Mouse (Mus musculus) spleen, adult 18-20 months (tissue): ENCODE results near the gene Actn2.

ENCODE experiments used
- DNase-seq, 2 experiments: peaks; one replicate each; pipeline ENCODE4 v3.0.0; 2022; ENCODE audit warnings: mixed read lengths in 2 of 2

The Actn2 gene

DNA sequence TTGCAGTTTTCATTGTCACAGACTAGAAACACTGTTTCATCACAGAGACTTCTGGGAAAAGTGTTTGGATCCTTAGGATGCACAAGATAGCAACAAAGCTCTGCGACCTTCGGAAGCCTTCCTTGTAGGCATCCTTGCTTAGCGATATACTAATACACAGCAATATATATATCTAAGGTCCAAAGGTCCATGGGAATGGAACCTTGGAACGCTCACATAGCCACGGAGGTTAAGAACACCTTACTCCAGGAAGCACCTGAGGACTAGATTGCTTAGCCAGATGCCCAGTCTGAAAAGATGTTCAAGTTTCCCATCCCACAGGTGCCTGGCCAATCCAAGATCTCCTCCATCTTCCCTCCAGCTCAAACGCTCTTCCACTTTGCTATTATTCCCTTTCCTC lies 26.4 kb downstream of the Actn2 start:
- no peak for DNase-seq

DNA sequence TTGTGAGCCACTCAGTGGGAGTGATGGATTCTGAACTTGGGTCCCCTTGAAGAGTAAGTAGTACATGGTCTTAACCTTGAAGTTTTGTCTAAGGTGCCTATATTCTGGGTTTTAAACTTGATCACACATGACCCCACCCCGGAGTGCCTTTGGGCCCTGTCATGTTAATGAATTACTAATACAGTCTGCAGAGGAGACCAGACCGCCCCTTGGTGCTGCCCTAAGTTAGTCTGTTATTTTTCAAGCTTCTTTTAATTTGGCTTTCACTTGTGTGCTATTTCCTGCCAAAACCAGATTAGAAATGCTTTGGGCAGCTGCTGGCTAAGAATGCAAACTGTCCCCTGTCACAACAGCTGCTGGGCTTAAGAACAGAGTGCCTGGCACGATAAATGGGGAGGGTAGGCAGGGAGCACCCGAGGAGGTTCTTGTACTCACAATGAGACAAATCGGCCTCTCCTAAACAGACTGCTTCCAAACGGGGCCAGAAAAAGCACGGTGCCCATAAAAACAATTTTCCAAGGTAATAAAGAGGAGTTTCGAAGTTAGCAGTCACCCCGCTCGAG lies 28.5 kb downstream of the Actn2 start:
- no peak for DNase-seq

DNA sequence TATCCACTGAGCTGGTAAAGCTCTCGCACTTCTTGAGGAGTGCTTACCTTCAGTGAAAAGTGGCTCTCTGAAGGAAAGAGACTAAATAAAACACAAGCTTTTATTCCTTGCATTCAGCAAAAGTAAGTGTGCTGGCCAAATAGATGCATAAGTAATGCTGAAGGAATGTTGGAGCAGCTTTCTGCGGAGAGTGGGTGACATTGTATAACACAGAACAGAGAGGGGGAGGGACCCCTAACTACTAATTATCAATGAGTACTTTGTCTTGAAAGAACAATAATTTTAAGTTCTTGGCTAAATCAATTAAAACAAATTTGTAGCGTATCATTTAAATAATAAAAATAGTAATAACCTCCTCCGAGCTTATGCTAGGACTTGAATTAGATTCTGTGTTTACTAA lies 29.2 kb downstream of the Actn2 start:
- DNase-seq: no peak

DNA sequence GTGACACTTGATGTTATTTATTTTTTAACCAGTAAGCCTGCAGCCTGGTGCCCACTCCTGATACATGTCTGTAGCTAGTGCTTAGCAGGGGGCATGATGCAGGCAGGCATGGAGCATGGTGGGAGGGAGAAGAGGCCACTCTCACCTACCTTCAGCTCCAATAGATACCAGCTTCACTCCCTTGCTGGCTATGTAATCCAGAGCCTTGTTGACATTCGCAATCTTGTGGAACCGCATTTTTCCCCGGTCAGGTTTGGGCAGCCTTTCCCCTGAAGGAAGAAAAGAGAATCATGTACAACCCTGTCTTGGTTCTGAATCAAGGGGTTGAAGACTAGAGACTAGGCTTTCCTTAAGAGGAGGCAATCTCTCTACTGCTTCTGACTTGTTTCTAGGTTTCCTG lies 31.1 kb downstream of the Actn2 start:
- no peak for DNase-seq

DNA sequence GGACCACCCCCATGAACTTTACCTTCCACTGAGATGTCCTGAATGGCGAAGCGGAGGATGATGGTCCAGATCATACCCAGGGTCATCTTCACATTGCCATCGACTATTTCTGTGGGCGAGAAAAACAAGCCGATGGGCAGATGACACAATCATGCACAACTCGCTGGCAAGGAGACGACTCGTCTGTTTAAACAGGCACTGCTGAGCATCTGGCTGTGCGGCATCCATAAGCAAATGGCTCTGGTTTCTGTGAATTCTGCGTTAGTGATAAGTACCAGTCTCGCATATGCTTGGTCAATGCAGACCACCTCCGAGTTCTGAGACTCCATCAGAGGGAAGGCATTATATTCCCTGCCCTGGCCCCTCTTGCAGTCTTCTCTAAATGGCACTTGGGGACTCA lies 31.7 kb downstream of the Actn2 start:
- no peak for DNase-seq

DNA sequence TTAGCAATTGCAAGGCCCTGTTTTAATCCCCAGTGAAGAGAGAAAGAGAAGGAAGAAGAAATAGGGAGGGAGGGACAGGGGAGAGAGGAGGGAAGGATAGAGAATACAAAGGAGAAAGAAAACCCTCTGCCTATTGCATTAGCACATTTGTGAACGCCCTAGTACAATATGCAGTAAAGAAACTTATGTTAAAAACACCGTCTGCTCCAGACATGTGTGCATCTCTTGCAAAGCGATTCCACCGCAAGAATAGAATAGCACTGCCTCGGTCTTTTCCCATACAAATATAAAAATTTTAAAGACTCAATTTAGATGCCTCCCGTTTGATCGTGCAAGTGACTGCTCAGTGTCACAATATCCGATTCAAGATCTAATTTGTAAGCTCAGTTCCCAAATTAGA lies 32.1 kb downstream of the Actn2 start:
- DNase-seq: no peak

DNA sequence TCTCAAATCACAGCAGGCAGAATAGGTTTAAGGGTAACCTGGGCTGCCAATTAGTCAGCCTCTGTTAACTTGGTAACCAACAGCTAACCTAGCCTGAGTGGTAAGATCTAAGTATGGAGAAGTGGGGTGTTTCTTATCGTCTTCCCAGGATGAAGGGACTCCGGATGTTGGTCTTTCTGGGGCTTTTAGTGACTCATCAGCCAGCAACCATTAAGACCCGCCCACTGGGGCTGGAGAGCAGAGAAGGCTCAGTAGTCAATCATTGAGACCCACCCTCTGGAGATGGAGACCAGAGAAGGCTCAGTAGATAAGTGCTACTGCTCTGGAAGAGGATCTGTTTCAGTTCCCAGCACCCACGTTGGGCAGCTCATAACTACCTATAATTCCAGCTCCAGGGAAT lies 33.3 kb downstream of the Actn2 start:
- no peak for DNase-seq

DNA sequence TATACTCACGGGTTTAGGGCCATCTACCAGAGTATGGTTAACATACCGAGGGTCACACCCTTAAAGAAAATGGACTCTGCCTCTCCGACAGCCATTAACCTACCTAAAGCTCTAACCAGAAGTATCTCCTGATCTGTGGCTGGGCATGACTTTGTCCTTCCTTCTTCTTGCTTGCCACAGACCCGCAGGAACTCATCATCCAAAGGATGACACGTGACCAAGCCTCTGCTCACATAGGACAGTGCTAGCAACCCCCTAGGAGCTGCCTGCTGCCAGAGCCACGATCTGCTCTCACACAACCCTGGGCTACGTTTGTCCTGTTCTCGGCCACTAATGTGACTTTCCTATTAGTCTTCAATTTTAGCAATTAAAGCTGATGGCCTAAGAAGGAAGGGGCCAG lies 35.0 kb downstream of the Actn2 start:
- DNase-seq: no peak

DNA sequence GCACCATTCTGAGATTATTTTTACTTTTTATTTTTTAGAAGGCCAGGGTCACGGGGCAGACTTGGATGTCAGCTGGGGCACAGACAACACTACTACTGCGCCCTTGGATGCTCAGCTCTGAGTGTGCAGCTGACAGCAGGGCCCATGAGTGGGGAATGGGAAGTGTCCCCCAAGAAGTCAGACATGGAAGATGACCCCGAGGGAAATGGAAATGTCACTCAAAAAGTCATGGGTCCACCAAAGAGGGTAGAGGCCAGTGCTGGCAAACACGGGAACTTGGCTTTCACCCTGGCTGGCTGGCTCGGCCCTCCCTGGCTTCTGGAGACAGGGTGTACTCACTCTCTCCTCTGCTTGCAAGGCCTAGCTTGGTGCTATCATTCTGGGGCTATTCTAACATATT lies 35.6 kb downstream of the Actn2 start:
- DNase-seq: no peak

DNA sequence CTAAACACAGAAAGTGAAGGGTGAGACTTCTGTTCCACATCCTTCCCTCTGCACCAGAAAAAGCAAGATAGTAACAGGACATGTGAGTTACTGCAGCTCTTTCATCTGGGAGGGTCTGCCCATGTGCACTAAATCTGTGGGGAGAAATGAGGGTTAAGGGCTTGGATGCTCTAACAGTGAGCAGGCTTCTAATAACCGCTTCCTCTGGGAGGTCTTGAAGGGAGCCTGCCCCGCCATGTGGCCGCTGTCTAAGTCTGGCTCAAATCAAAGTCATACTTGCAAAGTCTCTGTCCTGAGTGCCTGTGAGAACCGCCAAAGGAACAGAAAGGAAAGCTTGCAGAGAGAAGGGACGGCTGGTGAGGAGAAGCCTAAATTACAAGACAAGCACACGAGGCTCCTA lies 42.8 kb downstream of the Actn2 start:
- no peak for DNase-seq

DNA sequence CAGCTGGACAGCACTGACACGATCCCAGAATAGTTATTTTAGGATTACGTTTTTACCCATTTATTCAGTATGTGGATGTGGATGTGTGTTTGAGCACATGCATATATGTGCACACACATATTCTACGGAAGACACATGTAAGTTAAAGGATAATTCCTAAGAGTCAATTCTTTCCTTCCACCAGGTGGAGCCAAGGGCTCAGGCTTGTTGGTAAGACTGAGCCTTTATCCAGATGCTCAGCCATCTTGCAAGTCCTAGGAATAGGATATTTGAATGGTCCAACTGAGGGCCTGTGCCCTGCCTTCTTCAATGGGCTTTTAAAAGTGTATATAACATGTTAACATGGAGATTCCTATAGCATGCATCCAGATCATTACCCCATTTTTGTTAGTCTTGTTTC lies 43.9 kb downstream of the Actn2 start:
- DNase-seq: no peak

DNA sequence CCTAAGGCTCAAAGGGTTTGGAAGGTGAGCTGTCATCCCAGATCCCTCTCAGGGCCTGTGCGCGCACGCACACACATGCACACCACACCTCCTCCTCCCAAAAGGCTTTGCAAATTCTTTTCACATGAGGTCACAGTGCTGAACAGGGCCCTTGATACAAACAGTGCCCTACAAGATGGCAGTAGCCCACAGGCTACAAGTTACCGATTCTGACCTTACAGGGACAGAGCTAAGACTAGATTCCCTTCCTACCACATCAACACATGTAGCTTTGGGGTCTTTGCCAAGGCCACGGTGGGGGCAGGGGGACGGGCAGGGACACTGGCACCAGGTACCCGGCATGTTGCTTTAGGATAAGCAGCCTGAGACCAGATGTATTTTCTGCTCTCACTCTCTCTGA lies 46.8 kb downstream of the Actn2 start:
- no peak for DNase-seq

DNA sequence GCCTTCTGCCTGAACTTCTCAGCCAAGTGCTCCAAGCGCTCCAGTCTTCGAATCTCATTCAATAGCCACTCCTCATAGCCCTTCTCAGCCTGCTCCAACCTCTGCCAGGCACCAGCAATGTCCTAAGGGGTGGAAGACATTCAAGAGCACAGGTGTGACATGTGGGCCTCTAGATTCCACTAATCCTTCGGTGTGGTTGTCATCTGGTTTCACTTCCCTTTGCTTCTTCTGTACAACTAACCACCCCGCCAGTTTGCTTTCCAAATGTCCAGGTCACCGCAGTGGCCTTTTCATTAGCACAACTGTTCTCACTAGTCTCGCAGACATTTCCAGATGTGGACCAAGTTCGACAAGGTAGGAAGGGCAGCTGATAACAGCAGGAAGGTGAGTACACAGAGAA lies 49.9 kb downstream of the Actn2 start:
- DNase-seq: no peak

DNA sequence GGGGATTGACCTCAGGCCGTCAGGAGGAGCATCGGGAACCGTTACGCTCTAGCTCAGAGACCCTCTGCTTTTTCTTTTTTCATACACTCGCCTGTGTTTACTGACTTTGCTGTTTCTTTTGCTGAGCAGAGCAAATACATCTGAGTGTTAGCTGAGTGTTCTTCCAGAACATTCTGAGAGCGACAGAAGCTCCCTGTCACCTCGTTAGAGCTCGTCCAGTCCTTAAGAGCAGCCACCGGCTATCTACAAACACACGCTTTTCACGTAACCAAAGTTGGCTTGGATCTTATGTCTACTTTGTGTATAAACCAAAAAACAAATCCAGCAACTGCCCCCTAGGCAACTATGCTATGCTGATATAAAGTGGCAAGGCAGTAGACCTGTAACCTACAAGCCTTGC lies 56.0 kb downstream of the Actn2 start:
- no peak for DNase-seq

DNA sequence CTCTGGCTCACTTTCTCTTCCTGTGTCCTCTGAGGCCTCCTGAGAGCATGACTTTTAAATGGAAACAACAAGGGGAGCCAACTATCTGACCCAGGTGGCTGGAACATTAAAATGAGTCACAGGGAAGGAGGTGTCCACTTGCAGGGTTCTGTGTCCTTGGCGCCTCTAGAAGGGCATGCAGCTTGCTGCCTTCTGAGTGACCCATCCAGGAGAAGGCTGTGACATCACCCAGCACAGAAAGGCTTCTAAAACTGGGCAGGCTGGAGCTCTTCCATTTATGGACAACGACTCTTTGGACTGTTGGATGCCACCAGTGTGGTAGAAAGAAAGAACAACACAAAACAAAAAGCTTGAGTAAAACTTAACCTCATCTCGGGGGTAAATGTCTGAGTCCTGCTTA lies 56.7 kb downstream of the Actn2 start:
- no peak for DNase-seq

DNA sequence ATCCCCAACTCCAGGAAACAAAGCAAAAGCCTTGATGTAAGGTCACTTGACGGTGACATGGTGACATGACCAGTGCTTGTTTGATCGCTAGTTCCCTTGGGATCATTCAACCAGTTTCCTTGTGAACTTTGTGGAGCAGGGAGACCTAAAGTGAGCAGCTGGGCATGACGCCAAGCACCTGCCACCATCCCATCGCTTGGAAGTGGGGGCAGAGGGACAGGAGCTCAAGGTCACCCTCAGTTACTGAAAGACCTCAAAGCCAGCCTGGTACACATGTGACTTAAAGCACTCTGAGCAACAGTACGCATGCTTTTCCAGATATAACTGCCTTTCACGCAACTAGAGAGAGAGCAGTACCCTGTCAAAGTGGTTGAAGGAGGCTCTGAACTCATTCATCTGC lies 65.8 kb downstream of the Actn2 start:
- no peak for DNase-seq

DNA sequence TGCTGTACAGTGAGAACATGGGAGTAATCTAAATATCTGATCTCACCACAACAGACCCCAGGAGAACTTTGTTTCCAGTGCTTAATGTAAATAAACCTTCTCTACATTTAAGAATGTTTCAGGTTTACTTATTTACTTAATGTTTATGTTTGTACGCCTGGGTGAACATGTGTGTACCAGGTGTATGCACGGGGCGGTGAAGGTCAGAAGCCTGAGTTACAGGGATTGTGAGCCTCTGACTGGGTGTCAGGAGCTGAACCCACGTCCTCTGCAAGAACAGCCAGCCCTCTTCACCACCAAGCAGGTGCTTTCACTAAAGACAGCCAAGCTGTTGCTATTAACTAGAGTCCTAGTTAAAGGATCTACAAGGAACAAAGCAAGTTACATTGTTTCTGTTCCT lies 66.3 kb downstream of the Actn2 start:
- DNase-seq: no peak

DNA sequence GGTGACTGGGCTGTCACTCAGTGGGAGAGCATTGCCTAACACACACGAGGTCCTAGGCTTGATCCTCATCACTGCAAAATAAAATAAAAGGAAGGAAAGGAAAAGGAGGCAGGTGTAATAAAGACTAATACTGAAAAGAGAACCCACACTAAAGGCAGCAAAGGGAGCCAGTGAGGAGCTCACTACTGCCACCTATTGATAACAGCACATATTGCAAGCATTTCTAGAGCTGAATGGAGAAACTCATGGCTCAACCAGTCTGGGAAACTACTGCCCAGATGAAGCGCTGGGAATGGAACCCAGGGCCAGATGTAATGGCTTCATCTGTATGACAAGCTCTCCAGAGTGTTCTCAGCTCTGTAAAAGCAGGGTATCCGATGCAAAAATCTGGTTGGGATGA lies 67.6 kb downstream of the Actn2 start:
- peak in 1 of 2 experiments; percentile 9 for DNase-seq

DNA sequence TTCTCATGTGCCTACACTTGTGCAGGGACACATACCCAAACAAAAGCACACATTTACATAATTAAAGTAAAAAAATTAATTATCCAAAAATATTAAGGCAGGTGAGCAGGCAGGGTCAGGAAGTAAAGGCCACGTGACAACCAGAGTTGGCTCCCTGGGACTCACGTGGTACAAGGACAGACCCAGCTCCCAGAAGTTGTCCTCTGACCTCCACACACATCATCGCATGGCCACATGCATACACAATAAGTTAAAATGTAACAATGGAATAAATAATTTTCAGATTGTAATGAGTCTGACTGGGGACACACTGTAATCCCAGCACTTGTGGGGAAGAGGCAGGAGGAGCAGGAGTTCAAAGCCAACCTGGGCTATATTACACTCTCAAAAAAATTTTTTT lies 72.6 kb downstream of the Actn2 start:
- DNase-seq: no peak

DNA sequence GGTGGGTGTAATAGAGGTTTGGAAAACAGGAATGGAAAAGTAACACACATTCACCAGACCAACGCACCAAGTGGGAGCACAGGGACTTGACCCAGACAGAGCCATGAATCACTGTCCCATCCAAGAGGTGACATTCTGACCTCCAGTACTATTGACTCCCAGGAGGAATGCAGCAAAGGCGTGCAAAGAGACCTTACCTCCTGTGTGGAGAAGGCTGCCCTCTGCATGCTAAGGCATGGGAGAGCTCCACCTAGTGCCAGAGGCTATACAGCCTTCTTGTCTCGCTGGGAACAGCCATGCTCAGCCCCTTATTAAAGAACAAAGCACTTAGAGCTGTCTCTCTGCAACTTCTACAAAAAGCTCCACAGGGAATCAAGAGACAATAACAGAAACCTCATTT lies 73.5 kb downstream of the Actn2 start:
- no peak for DNase-seq

DNA sequence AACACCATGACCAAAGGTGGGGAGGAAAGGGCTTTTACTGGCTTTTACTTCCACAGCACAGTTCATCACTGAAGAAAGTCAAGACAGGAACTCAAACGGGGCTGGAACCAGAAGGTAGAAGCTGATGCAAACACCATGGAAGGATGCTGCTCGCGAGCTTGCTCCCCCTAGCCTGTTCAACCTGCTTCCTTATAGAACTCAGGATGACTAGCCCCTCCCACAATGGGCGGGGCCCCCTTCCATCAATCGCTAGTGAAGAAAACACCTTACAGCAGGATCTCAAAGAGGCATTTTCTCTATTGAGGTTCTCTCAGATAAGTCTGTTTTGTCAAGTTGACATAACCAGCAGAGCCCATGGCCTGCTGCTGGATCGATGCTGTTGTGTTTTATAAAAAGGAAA lies 76.6 kb downstream of the Actn2 start:
- DNase-seq: no peak

DNA sequence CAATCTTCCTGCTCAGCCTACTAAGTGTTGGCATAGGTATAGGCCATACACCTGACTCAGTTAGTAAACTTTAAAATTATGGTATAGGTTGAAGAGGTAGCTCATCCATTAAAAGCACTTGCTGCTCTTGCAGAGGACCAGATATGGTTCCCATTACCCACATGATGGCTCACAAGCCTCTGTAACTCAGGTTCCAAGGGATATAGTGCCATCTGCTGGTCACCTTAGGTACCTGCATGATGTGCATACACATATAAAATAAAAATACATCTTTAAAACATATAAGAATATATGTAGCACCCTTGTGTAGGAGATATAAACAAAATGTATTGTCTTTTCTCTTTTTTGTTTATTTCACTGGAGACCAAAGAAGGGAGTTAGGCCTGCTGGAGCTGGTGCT lies 79.1 kb downstream of the Actn2 start:
- DNase-seq: no peak

DNA sequence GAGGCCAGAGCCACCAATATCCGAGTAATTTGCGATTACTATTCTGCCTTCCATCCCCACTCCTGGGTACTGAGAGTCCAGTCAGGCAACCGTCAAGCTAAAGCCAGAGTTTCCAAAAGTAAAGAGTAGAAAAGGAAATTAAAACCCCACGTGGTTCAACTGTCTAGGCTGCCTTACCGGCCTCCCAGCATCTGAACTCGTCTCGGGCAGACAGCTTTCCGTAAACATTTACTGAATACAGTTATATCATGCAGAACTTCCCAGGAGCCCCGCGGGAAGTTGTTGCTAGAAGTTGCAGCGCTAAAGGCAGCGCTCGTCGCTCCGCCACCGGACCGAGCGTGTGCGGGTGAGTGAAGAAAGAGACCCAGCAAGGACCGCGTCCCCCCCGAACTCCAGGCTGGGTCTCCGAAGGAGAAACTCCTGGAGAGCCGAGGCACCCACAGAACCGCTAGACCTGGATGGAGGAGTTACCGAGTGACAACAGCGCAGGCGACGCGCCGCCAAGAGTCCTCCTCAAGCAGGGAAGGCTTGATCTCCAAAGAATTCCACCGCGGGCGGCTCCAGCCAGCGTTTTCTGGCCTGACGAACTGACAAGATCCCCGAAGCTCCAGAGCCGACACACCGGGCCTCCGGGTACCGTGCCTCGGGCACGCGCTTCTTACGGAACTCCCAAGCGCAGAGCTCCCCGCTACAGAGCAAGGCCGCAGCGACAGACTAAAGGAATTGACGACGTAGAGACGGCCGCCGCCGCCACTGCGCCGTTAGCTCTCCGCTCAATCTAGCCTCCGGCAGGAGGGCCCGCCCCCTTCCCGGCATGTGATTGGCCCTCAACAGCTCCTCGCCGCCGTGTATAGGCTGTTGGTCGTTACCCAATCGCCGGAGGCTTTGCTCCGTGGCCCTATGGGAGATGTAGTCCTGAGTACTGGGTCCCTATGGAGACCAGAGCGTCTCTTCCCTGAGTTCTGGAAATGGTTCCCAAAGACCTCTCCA lies 82.9 kb downstream of the Actn2 start, which contains the start of gene Mtr:
Gene Mtr (minus strand): TSS at position 723 of the 990 bp plus-strand sequence.
- peak; percentile 87 to 91 for DNase-seq

DNA sequence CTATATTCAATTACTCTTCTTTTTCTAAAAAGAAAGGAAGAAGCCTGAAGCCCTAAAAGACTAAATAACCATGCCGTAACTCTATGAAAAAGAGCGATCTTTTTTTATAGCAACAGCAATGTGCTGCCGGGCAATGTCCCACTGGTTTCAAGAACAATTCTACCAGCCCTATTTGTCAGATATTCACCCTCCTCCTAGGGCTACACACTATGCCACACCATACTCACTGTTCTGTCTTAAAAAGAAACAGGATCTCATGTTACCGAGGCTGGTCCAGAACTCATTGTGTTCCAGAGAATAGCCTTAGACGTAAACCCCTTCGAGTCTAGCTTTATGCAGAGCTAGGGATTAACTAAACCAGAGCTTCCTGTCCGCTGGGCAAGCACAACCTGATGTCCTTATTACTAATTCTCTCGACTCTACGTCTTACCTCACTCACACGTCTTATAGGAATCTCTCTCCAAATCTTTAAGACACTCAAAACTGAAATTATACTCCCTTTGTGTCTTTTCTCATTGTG lies 83.6 kb downstream of the Actn2 start:
- DNase-seq: no peak
